Mouse (Mus musculus) embryonic fibroblast, embryonic 13.5 days (primary cell): ENCODE results near the gene Slc27a2.

Experiments used
- CTCF ChIP-seq: IDR thresholded peaks from 2 replicates; pipeline ENCODE4 v1.5.1; 2011; ENCODE audit warnings: mild to moderate bottlenecking, control low read depth, low read length, moderate library complexity, borderline replicate concordance; ENCODE audit not compliant: insufficient read depth
- POLR2A ChIP-seq: IDR thresholded peaks from 2 replicates; pipeline ENCODE4 v1.6.1; 2011; ENCODE audit warnings: low read depth, mild to moderate bottlenecking, control low read depth, low read length, moderate library complexity

DNA sequence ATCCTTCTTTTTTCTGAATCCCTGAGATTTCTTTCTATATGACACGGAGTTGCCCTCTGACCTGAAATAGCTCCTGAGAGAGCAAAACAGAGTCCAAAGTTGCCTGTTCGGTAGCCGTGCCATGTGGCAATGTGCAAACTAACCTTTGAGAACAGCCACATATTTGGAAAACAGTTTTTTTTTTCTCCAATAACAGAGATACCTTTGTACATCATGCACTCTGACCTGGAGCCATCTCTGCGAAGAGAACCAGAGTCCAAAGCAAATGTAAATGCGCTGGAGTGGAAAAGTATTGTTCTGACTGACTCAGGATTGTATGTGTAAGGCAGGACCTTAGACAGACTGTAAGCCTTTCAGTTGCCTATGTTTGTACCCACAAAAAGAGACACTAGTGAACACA is 3.3 kb downstream of the Slc27a2 start:
- no peak for TF ChIP-seq POLR2A
- TF ChIP-seq CTCF: no peak
